Mouse (Mus musculus) CH12.LX (cell line): ENCODE results near the gene Dclk2. TPM values are rescaled to one million over a fixed set of nuclear protein-coding genes. Genes with fewer than 3 reads are reported as not detected.

Experiments
- polyA plus RNA-seq: library from polyadenylated mRNA; unstranded; fragments of >175 nt; gene quantifications from 2 replicates; pipeline ENCODE4 v1.2.1, GENCODE M21; 2012; ENCODE audit warnings: low read depth; ENCODE audit not compliant: insufficient read length
- total RNA-seq, 2 experiments: library from RNA; depleted of rRNA; stranded (reverse); fragments of 300-350 nt in 1 of 2; fragments of >200 nt in 1 of 2; gene quantifications; 2 replicates each; pipeline ENCODE4 v1.2.3; 2012 to 2014

Gene Dclk2
- total and polyA plus RNA-seq, 3 experiments = 0.93 to 2.0 (median 1.0) TPM

Other genes starting within 250 kb of the Dclk2 start
- gene Cd1d1, start 78.6 kb upstream of the Dclk2 start, total RNA-seq (2012; rRNA removed) = 2.4 and 3.0 TPM in 2 replicates
- gene Cd1d1, start 78.6 kb upstream of the Dclk2 start, total RNA-seq (2014; rRNA removed) = 5.9 and 6.3 TPM in 2 replicates
- 6.8 and 7.1 TPM in 2 replicates for gene Cd1d1, start 78.6 kb upstream of the Dclk2 start, polyA plus RNA-seq